Mouse (Mus musculus): ENCODE measurements around the gene Alpk3. TPM values are rescaled to one million over a fixed set of nuclear protein-coding genes. Genes with fewer than 3 reads are reported as not detected.
"Not testable (repeated sequence)": the region's sequence is repeated elsewhere in the genome, so short reads cannot be mapped to it uniquely, and the experiment has no call there.

The Alpk3 gene
- total RNA-seq, 2 experiments from 2014 or later = 104 to 110 TPM

- peak; percentile 42 for DNase-seq
Observed at GRCm38 (mm10) chr7:81132851-81133279, 75.5 kb downstream of the Alpk3 start.

GRCm38 (mm10) chr7:81133416-81133815 lies 76.0 kb downstream of the Alpk3 start:
- DNase-seq = no peak

GRCm38 (mm10) chr7:81133941-81134340 lies 76.5 kb downstream of the Alpk3 start:
- no peak for DNase-seq

GRCm38 (mm10) chr7:81134614-81135067 lies 77.2 kb downstream of the Alpk3 start:
- peak; percentile 66 for DNase-seq

GRCm38 (mm10) chr7:81137292-81137691 lies 79.9 kb downstream of the Alpk3 start:
- no peak for DNase-seq

- no peak for DNase-seq
Observed at GRCm38 (mm10) chr7:81139100-81139499, 81.7 kb downstream of the Alpk3 start.

- DNase-seq = no peak
Observed at GRCm38 (mm10) chr7:81139671-81140404, 82.4 kb downstream of the Alpk3 start.

- DNase-seq = no peak
Observed at GRCm38 (mm10) chr7:81141541-81141940, 84.1 kb downstream of the Alpk3 start.

- not testable (repeated sequence) for DNase-seq
Observed at GRCm38 (mm10) chr7:81143056-81143455, 85.7 kb downstream of the Alpk3 start.

GRCm38 (mm10) chr7:81149759-81150158 lies 92.4 kb downstream of the Alpk3 start:
- DNase-seq = no peak

GRCm38 (mm10) chr7:81151216-81151615 lies 93.8 kb downstream of the Alpk3 start:
- DNase-seq = no peak

- no peak for DNase-seq
Observed at GRCm38 (mm10) chr7:81152306-81152705, 94.9 kb downstream of the Alpk3 start.

GRCm38 (mm10) chr7:81152826-81153225 lies 95.4 kb downstream of the Alpk3 start:
- no peak for DNase-seq

GRCm38 (mm10) chr7:81153327-81153726 lies 95.9 kb downstream of the Alpk3 start:
- no peak for DNase-seq

GRCm38 (mm10) chr7:81154244-81154643 lies 96.8 kb downstream of the Alpk3 start:
- not testable (repeated sequence) for DNase-seq

- DNase-seq = peak; percentile 59
Observed at GRCm38 (mm10) chr7:81154960-81155359, 97.6 kb downstream of the Alpk3 start.

Other genes with a start within 250 kb of the Alpk3 start
- 10 to 100 TPM; 38.7 to 60.1 TPM for gene Iqgap1, start 231.6 kb upstream of the Alpk3 start, total RNA-seq (2021)
- 1 to 10 TPM; 2.3 to 2.5 TPM for gene Zscan2, start 196.7 kb upstream of the Alpk3 start, total RNA-seq (2021)
- gene Wdr73, start 156.3 kb upstream of the Alpk3 start, total RNA-seq (2021) = 1 to 10 TPM; 5.4 to 6.8 TPM
- gene Nmb, start 152.5 kb upstream of the Alpk3 start, total RNA-seq (2021) = 1 to 10 TPM; 2.1 to 2.4 TPM
- 10 to 100 TPM; 50.6 to 55.3 TPM for gene Sec11a, start 109.8 kb upstream of the Alpk3 start, total RNA-seq (2021)
- gene Zfp592, start 63.9 kb upstream of the Alpk3 start, total RNA-seq (2021) = 10 to 100 TPM; 14.8 to 18.2 TPM
- under 1 TPM; 0.28 to 0.34 TPM for gene Slc28a1, start 57.2 kb downstream of the Alpk3 start, total RNA-seq (2021)
- gene Pde8a, start 156.0 kb downstream of the Alpk3 start, total RNA-seq (2021) = 10 to 100 TPM in 1 of 2 experiments, 1 to 10 TPM in 1; 7.8 to 10.1 TPM

Measured in gastrocnemius, postnatal 10 days (tissue).